Mouse (Mus musculus) liver, embryonic 14.5 days (tissue): ENCODE measurements around the gene Tas2r143.

ENCODE experiments used
- CTCF ChIP-seq: IDR thresholded peaks from 2 replicates; pipeline ENCODE4 v1.5.1; 2016; ENCODE audit warnings: antibody characterized with exemption, low read depth, control low read depth
- EP300 ChIP-seq: IDR thresholded peaks from 2 replicates; pipeline ENCODE4 v1.6.1; 2016; ENCODE audit warnings: antibody characterized with exemption, low read depth

GRCm38 (mm10) chr6:42377280-42377679 is 22.8 kb upstream of the Tas2r143 start:
- TF ChIP-seq CTCF (no peak), EP300 (no peak)
